Mouse (Mus musculus) cerebellum, adult 2 months (tissue): ENCODE measurements around the gene Gm45021.

Experiments used
- CTCF ChIP-seq: fragments of 200-500 bp; IDR thresholded peaks from 2 replicates; pipeline ENCODE4 v1.5.1; 2011; ENCODE audit warnings: low read depth, mild to moderate bottlenecking, control low read depth, low read length, moderate library complexity, borderline replicate concordance; ENCODE audit not compliant: insufficient read depth
- POLR2A ChIP-seq: fragments of 200-500 bp; IDR thresholded peaks from 2 replicates; pipeline ENCODE4 v1.6.1; 2011; ENCODE audit warnings: low read length, control low read depth, borderline replicate concordance; ENCODE audit not compliant: insufficient read depth

DNA sequence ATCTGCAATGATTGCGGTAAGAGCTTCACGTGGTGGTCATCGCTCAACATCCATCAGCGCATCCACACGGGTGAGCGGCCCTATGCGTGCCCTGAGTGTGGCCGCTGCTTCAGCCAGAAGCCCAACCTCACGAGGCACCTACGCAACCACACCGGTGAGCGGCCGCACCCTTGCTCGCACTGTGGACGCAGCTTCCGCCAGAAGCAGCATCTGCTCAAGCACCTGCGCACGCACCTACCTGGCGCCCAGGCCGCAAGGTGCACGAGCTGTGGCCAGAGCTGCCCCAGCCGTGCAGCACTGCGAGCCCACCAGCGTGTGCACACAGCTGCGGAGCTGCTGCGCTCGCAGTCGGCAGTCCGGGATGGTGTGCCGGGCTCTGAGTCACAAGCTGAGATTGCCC, 30.6 kb downstream of the Gm45021 start:
- TF ChIP-seq CTCF: no peak
- no peak for TF ChIP-seq POLR2A
